Mouse (Mus musculus): ENCODE results near the gene Cyp46a1.
A peak's percentile ranks its signal among the peaks of the same experiment; 100 is the strongest.

The Cyp46a1 gene

DNA sequence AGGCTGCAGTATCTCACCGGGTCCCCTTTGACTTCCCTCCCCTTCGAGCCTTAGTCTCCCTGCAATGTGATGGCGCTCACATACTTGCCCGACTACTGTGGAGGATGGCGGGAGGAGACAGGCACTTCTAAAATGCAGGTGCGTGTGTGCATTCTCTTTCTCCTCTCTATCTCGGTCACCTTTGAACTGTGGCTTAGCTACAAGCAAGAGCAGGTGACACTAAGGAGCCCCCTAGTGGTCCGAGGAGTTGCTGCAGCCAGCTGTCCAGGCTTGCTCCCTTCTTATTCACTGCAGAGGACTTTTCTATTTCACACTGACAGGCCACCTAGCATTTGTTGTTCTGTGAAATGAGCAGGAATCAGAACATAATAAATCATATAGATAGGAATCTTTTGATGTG, 41.2 kb upstream of the Cyp46a1 start:
- peaks cover 33% of the 10 kb centered on the region for H3K4me1 ChIP-seq (replicated peaks; ENCODE audit: low read depth, low read length)
- peak; percentile 93 for TF ChIP-seq CTCF (conservative IDR thresholded peaks at IDR 0.05; ENCODE audit: low read length)
- no peak for TF ChIP-seq POU5F1 (IDR thresholded peaks at IDR 0.05; ENCODE audit: borderline replicate concordance, low read length)
- TF ChIP-seq NANOG (IDR thresholded peaks at IDR 0.05; ENCODE audit: borderline replicate concordance, low read length): no peak
- peak overlapping the region; percentile 61 for H3K4me3 ChIP-seq (replicated peaks; ENCODE audit: low read length)

DNA sequence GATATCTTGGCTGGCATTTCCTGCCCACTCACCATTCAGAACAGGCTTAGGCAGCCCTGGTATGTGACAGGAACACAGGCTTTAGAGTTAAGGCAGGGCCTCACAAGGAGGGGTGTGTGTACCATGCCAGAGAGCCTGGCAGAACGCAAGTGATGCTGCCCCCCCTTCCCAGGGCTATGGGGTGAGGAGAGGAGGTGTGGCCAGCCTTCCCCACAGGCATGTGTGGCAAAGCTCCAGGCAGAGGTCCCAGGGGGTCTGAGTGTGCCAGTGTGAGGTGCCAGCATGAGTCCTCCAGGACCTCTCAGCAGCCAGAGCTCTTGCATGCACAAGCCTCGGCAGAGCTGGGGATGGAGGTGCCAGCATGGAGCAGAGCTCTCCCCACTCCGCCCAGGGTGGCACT, 39.6 kb upstream of the Cyp46a1 start:
- no peaks in the 10 kb centered on the region for H3K36me3 ChIP-seq (ENCODE audit: insufficient read depth, low read length)
- H3K9me3 ChIP-seq (ENCODE audit: low read length): no peaks in the 10 kb centered on the region
- peaks cover 18% of the 10 kb centered on the region for H3K4me1 ChIP-seq (replicated peaks; ENCODE audit: low read depth, low read length)
- H3K4me3 ChIP-seq (replicated peaks; ENCODE audit: low read length): no peak overlapping the region
- TF ChIP-seq POU5F1 (IDR thresholded peaks at IDR 0.05; ENCODE audit: borderline replicate concordance, low read length) (no peak), CTCF (conservative IDR thresholded peaks at IDR 0.05; ENCODE audit: low read length) (no peak), NANOG (IDR thresholded peaks at IDR 0.05; ENCODE audit: borderline replicate concordance, low read length) (no peak)
- H3K27me3 ChIP-seq (ENCODE audit: insufficient read depth, low read length): peaks cover 37% of the 10 kb centered on the region

More for the DNA sequence above, 41.2 kb upstream of the Cyp46a1 start:
- no peaks in the 10 kb centered on the region for H3K9me3 ChIP-seq (ENCODE audit: low read length)
- peaks cover 38% of the 10 kb centered on the region for H3K27me3 ChIP-seq (ENCODE audit: insufficient read depth, low read length)
- no peaks in the 10 kb centered on the region for H3K36me3 ChIP-seq (ENCODE audit: insufficient read depth, low read length)

DNA sequence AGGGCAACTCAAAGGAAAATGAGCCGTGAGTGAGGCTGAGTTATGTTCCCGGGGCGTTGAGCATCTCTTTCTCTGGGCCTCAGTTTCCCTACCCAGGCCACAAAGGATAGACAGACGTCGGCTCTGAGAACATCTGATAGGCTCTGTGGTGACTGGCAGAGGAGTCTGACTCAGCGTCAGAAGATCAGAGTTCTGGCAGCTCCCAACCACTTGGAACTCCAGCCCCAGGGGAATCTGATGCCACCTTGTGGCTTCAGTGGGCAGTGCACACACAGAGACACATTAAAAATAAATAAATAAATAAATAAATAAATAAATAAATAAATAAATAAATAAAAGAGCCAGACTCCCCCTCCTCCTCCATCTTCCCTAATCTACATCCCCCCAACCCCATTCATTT, 37.1 kb upstream of the Cyp46a1 start:
- TF ChIP-seq POU5F1 (IDR thresholded peaks at IDR 0.05; ENCODE audit: borderline replicate concordance, low read length): no peak
- no peak for TF ChIP-seq NANOG (IDR thresholded peaks at IDR 0.05; ENCODE audit: borderline replicate concordance, low read length)
- TF ChIP-seq CTCF (conservative IDR thresholded peaks at IDR 0.05; ENCODE audit: low read length): peak; percentile 55
- Histone ChIP-seq H3K4me1 (replicated peaks; ENCODE audit: low read depth, low read length) (peaks cover 19% of the 10 kb centered on the region), H3K9me3 (ENCODE audit: low read length) (no peaks in the 10 kb centered on the region), H3K36me3 (ENCODE audit: insufficient read depth, low read length) (no peaks in the 10 kb centered on the region), H3K27me3 (ENCODE audit: insufficient read depth, low read length) (peaks cover 28% of the 10 kb centered on the region), H3K4me3 (replicated peaks; ENCODE audit: low read length) (no peak overlapping the region)

DNA sequence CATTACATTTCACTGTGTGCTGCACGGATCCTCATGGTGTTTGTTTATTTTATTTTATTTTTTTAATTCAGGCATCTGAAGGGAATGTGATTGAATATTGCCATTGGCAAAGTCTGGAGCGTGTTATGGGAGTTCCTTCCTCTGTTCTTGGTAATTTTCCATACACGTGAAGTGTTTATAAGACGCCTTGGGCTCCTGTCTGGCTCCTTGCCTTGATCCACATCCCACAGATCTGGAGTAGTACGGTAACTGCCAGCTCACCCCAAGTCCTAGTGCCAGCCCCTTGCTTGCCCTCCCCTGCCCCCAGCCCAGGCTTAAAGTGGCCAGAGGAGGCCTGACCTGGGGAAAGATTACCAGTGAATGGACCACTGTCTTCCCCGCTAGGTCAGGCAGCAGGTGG, 33.2 kb upstream of the Cyp46a1 start:
- Histone ChIP-seq H3K9me3 (ENCODE audit: low read length) (no peaks in the 10 kb centered on the region), H3K36me3 (ENCODE audit: insufficient read depth, low read length) (no peaks in the 10 kb centered on the region), H3K4me1 (replicated peaks; ENCODE audit: low read depth, low read length) (peaks cover 28% of the 10 kb centered on the region), H3K27me3 (ENCODE audit: insufficient read depth, low read length) (peaks cover 49% of the 10 kb centered on the region), H3K4me3 (replicated peaks; ENCODE audit: low read length) (peak overlapping the region; percentile 10; the same call in 1 of the 2 replicates)
- TF ChIP-seq POU5F1 (IDR thresholded peaks at IDR 0.05; ENCODE audit: borderline replicate concordance, low read length) (no peak), NANOG (IDR thresholded peaks at IDR 0.05; ENCODE audit: borderline replicate concordance, low read length) (no peak), CTCF (conservative IDR thresholded peaks at IDR 0.05; ENCODE audit: low read length) (no peak)

DNA sequence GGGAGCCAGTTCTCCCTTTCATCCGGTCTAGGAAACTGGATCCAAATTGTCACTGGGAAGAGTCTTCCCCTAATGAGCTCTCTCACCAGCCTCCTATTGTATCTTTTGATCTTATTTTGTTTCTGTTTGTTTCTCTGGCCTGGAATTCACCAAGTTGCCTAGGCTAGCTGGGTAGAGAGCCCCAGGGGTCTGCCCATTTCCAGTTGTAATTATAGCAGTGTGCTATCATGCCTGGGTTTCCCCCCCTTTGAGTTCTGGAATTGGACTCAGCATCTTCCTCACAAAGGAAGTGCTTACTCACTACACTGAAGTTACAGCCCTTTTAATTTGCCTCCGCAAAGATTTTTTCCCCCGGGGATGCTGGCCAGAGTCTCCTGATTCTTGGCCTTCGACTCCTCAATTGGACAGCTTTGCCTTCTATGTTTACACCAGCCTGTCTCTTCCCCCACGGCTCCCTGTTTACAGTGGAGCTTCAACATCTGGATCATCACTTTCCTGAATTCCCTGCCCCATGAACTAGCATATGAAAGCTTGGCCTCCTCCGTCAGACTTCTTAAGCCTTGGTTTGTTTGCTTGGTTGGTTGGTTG, 30.3 kb upstream of the Cyp46a1 start:
- Histone ChIP-seq H3K4me3 (replicated peaks; ENCODE audit: low read length) (no peak overlapping the region), H3K27me3 (ENCODE audit: insufficient read depth, low read length) (peaks cover 70% of the 10 kb centered on the region), H3K9me3 (ENCODE audit: low read length) (no peaks in the 10 kb centered on the region), H3K4me1 (replicated peaks; ENCODE audit: low read depth, low read length) (peaks cover 40% of the 10 kb centered on the region), H3K36me3 (ENCODE audit: insufficient read depth, low read length) (no peaks in the 10 kb centered on the region)
- no peak for TF ChIP-seq POU5F1 (IDR thresholded peaks at IDR 0.05; ENCODE audit: borderline replicate concordance, low read length)
- TF ChIP-seq NANOG (IDR thresholded peaks at IDR 0.05; ENCODE audit: borderline replicate concordance, low read length): no peak
- no peak for TF ChIP-seq CTCF (conservative IDR thresholded peaks at IDR 0.05; ENCODE audit: low read length)

DNA sequence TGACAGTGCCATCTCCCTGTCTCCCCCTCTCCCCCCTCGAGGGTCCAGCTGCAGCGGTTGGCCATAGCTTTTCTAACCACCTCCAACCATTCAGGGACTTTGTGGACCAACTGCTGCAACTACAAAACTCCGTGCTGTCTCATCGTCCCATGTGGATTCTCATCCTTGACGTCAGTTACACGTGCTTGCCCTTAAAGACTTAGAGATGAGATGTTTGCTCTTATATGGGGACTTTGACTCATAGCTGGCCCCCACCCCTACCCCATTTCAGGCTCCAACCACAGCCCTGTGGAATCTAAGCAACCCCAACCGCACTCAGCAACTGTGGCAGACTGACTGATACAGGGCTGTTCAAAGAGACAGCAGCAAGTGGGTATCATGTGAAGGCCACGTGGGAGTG, 29.0 kb upstream of the Cyp46a1 start:
- peaks cover 40% of the 10 kb centered on the region for H3K4me1 ChIP-seq (replicated peaks; ENCODE audit: low read depth, low read length)
- TF ChIP-seq POU5F1 (IDR thresholded peaks at IDR 0.05; ENCODE audit: borderline replicate concordance, low read length): no peak
- no peak for TF ChIP-seq NANOG (IDR thresholded peaks at IDR 0.05; ENCODE audit: borderline replicate concordance, low read length)
- TF ChIP-seq CTCF (conservative IDR thresholded peaks at IDR 0.05; ENCODE audit: low read length): no peak
- no peaks in the 10 kb centered on the region for H3K9me3 ChIP-seq (ENCODE audit: low read length)

DNA sequence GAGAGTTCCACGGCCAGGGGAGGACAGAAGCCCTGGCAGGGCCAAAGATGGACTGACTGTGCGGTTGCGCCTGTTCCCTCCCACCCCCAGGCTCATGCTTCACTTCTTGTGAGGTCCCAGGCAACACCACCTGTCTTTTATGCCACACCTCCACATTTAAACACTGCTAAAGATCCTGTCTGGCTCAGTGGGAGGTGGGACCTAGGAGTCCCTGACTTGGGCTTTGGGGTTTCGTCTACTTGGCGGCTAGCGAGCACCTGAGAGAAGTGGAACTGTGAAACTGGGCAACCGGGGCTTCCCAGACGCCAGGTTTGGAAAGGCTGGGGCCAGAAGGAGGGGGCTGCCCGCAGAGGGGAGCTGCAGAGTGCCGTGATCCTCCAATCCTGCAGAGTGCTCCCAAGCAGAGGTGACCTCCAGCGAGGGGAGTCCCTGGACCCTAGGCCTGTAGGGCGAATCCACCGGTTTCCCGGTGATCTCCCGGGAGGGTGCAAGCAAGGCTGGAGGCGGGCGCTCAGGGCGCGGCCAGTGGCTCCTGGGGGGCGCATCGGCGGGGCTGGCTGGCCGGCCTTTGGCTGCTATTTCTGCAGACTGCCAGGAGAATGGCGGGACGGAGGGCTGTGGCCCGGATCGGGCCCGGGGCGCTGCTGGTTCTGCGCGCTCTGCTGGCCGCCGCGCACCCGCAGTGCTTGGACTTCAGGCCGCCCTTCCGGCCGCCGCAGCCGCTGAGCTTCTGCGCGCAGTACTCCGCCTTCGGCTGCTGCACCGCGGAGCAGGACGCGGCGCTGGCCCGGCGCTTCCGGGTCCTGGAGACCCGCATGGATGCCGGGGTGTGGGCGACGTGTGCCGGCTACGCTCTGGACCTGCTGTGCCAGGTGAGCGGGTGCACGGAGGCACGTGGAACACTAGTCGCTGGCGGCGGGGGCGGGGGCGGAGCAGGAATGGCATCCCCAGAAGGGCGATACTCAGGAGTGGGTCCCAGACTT, 28.1 kb upstream of the Cyp46a1 start, which contains the start of gene Hhipl1:
Hhipl1 (plus strand) TSS at position 459 of the 983 bp plus-strand sequence.
- H3K36me3 ChIP-seq (ENCODE audit: insufficient read depth, low read length): no peaks in the 10 kb centered on the region
- H3K4me3 ChIP-seq (replicated peaks; ENCODE audit: low read length): peak within 1 kb of the TSS; percentile 80
- no peaks in the 10 kb centered on the region for H3K9me3 ChIP-seq (ENCODE audit: low read length)
- peaks cover 88% of the 10 kb centered on the region for H3K27me3 ChIP-seq (ENCODE audit: insufficient read depth, low read length)
- H3K4me1 ChIP-seq (replicated peaks; ENCODE audit: low read depth, low read length): peaks cover 37% of the 10 kb centered on the region
- TF ChIP-seq POU5F1 (IDR thresholded peaks at IDR 0.05; ENCODE audit: borderline replicate concordance, low read length): no peak

More for the DNA sequence above, 29.0 kb upstream of the Cyp46a1 start:
- Histone ChIP-seq H3K36me3 (ENCODE audit: insufficient read depth, low read length) (no peaks in the 10 kb centered on the region), H3K27me3 (ENCODE audit: insufficient read depth, low read length) (peaks cover 81% of the 10 kb centered on the region), H3K4me3 (replicated peaks; ENCODE audit: low read length) (no peak overlapping the region)

DNA sequence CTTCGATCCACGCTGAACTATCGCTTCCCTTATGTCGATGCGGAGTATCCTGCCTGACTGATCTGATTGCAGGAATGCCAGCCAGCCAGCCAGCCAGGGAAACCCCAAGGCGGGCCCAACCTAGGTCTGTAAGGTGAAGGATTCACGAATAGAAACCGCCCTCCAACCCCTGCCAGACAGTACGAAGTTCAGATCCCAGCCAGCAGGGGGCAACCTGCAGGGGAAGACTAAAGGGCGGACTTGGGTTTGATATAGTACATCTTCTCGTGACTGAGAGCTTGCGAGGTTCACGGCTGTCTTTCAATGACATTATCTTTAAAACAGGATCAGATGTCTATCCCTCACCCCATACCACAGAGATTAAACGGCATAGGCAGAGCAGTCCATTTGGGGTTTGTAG, 26.6 kb upstream of the Cyp46a1 start:
- TF ChIP-seq POU5F1 (IDR thresholded peaks at IDR 0.05; ENCODE audit: borderline replicate concordance, low read length): no peak
- peak; percentile 87 for TF ChIP-seq CTCF (conservative IDR thresholded peaks at IDR 0.05; ENCODE audit: low read length)
- Histone ChIP-seq H3K4me1 (replicated peaks; ENCODE audit: low read depth, low read length) (peaks cover 41% of the 10 kb centered on the region), H3K4me3 (replicated peaks; ENCODE audit: low read length) (no peak overlapping the region), H3K36me3 (ENCODE audit: insufficient read depth, low read length) (no peaks in the 10 kb centered on the region), H3K27me3 (ENCODE audit: insufficient read depth, low read length) (peaks cover 96% of the 10 kb centered on the region), H3K9me3 (ENCODE audit: low read length) (no peaks in the 10 kb centered on the region)
